Mouse (Mus musculus) neural tube, embryonic 11.5 days (tissue): ENCODE measurements around the gene Taf3. TPM values are rescaled to one million over a fixed set of nuclear protein-coding genes. Genes with fewer than 3 reads are reported as not detected.

Experiments
- polyA plus RNA-seq: library from polyadenylated mRNA; unstranded; fragments of >200 nt; fragmentation: Nextera tagmentation; extraction: Ambion mirVana; gene quantifications from 2 replicates; pipeline ENCODE4 v1.2.1, GENCODE M21; 2014

Gene Taf3
- polyA plus RNA-seq, 1 experiment from 2014 or later = 16.8 TPM

Other genes with a start within 250 kb of the Taf3 start
- gene 4930412O13Rik, start 167.3 kb downstream of the Taf3 start, polyA plus RNA-seq = 0.41 TPM in 1 of 2 replicates, not detected in the other
- not detected in 2 replicates for gene 9230102O04Rik, start 159.1 kb downstream of the Taf3 start, polyA plus RNA-seq
- gene Gata3, start 158.6 kb downstream of the Taf3 start, polyA plus RNA-seq = 8.6 and 9.1 TPM in 2 replicates
- 510 and 534 TPM in 2 replicates for gene Atp5c1, start 31.9 kb upstream of the Taf3 start, polyA plus RNA-seq
- 39.4 and 42.5 TPM in 2 replicates for gene Kin, start 32.0 kb upstream of the Taf3 start, polyA plus RNA-seq
- gene Itih2, start 82.8 kb upstream of the Taf3 start, polyA plus RNA-seq = 0.40 and 0.41 TPM in 2 replicates
- 4.9 and 5.0 TPM in 2 replicates for gene Itih5, start 105.0 kb upstream of the Taf3 start, polyA plus RNA-seq